Mouse (Mus musculus) heart, postnatal 4 days (tissue): ENCODE measurements at regions not wholly inside any gene's neighbourhood (a gene's known extent, or its start where the extent isn't known, plus 50 kb on each side); places are given as distances from the start of the nearest gene placed in this dataset.

ENCODE experiments used
- DNase-seq: peaks from one replicate; pipeline ENCODE4 v3.0.0; 2021

- no peak for DNase-seq
Observed at GRCm38 (mm10) chr6:13305873-13306272, 81.1 kb upstream of the Vwde start.

GRCm38 (mm10) chr6:13298171-13298570, 73.4 kb upstream of the Vwde start:
- DNase-seq, result no peak

- no peak for DNase-seq
Observed at GRCm38 (mm10) chr6:13297110-13297509, 72.3 kb upstream of the Vwde start.

GRCm38 (mm10) chr6:13296041-13296440, 71.3 kb upstream of the Vwde start:
- peak; percentile 7 for DNase-seq

- DNase-seq, result no peak
Observed at GRCm38 (mm10) chr6:13294393-13294792, 69.6 kb upstream of the Vwde start.

- peak; percentile 68 for DNase-seq
Observed at GRCm38 (mm10) chr6:13288500-13288899, 63.7 kb upstream of the Vwde start.

GRCm38 (mm10) chr6:13287812-13288211, 63.0 kb upstream of the Vwde start:
- DNase-seq, result no peak

- DNase-seq, result no peak
Observed at GRCm38 (mm10) chr6:13286542-13287273, 61.9 kb upstream of the Vwde start.

GRCm38 (mm10) chr6:13280835-13281234, 56.1 kb upstream of the Vwde start:
- peak; percentile 37 for DNase-seq
